Mouse (Mus musculus) frontal cortex, adult (tissue): Measurements from ENCODE around the gene Itga9.

Experiments
- ATAC-seq: cut with Nextera tagmentation; 2 replicates; pipeline ENCODE4 v1.9.2; 2017; ENCODE audit warnings: mild to moderate bottlenecking, moderate library complexity, mixed read lengths; ENCODE audit not compliant: low TSS enrichment

The Itga9 gene

DNA sequence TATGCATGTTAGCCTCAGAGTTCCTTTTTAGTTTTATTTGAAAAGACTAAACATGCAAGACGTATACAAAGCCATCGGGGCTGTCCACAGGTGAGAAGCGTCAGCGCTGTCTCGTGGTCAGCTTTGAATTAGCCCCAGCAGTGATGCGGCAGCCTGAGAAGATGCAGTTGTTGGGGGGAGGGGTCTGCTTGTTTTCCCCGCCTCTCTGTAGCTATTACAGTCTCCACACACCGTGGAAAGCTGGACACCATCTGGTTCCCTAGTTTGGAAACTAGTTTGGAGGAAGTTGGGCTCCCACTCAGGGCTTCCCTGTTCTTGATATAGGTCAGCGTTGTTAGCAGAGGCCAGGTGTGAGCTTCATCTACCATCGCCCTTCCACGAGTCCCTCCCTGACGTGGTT is 266.5 kb downstream of the Itga9 start:
- no peak for ATAC-seq

GRCm38 (mm10) chr9:118873596-118873995 is 267.1 kb downstream of the Itga9 start:
- no peak for ATAC-seq

DNA sequence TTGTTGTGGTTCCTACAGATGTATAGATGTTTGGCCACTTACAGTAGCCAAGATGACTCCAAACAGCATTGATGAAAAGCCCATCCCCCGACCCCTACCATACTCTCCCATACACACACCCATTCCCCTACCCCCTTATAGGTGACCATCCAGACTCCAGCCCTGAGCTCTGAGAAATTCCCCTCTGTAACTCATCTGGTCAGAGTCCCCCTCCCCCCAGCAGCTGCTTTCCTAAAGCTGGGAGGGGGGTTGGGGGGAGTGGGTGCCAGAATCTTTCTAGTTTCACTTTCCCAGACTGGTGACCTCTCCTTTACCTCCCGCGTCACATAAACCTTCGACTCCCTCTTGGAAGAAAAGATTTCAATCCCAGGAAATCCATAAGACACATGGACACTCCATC is 269.2 kb downstream of the Itga9 start:
- no peak for ATAC-seq

- no peak for ATAC-seq
These were observed 270.4 kb downstream of the Itga9 start for GRCm38 (mm10) chr9:118876902-118877301.

GRCm38 (mm10) chr9:118877365-118878008 is 271.0 kb downstream of the Itga9 start:
- ATAC-seq: no peak

DNA sequence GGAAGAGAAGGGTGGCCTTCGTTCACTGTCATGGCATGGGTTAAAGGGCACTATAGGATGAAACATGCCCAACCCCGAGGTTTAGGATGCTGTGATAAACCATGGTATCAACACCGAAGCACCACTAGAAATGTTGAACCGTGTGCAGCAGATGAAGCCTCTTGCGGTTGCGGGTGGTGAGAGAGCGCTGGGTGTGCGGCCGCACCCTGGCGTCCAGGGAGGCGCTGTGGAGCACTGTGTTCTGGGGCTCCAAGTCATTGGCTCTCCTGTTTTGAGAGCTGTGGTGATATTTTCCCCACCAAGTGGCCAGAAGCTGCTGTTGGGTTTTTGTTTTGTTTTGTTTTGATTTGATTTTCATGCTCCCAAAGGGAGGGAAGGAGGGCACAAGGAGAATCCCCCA is 272.1 kb downstream of the Itga9 start:
- ATAC-seq: no peak

DNA sequence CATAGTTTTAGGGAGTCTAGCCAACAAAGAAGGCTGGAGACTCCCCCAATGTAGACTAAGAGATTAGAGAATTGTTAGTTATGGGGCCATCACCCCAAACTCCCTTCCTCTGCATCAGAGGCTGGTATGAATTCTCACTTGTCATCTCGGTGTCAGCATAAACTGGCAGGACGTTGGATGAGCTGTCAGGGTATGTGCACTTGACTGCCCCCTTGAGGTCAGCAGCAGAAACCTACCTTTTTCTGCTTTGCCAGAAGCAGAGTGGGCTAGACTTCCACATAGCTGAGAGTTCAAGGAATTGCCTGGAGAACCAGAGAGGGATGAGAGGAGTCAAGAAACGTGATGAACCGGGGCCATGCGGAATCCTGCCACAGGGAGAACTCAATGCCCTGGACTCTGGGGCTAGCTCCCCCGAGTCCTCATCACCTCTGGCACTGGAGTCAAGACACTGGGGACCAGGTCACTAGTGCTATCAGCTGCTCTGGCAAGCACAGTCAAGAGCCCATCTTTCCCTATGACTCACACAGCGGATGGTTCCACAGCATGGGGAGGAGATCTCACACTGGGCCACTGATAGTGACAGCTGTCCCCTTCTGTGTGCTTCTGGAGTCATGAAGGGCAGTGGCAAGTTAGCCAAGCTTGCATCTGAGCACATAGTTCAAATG is 274.9 kb downstream of the Itga9 start:
- ATAC-seq: no peak

GRCm38 (mm10) chr9:118881946-118882284 is 275.4 kb downstream of the Itga9 start:
- no peak for ATAC-seq

GRCm38 (mm10) chr9:118883150-118883549 is 276.7 kb downstream of the Itga9 start:
- no peak for ATAC-seq

- ATAC-seq: no peak
These were observed 279.3 kb downstream of the Itga9 start for GRCm38 (mm10) chr9:118885785-118886184.

DNA sequence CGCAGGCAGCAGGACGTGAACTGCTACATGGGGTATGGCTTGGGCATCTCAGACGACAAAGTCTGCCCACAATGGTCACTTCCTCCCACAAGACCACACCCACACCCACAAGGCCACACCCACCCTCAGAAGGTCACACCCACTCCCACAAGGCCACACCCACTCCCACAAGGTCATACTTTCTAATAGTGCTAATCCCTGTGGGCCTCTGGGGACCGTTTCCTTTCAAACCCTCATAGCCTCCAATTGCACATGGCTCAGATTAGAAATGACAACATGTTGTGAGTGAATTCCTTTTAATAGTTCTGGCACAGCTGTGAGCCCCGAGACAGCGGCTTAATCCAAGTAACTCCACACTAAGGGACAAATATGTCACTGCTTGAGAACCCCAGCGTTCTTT is 280.7 kb downstream of the Itga9 start:
- no peak for ATAC-seq

- no peak for ATAC-seq
These were observed 281.2 kb downstream of the Itga9 start for GRCm38 (mm10) chr9:118887734-118888133.

DNA sequence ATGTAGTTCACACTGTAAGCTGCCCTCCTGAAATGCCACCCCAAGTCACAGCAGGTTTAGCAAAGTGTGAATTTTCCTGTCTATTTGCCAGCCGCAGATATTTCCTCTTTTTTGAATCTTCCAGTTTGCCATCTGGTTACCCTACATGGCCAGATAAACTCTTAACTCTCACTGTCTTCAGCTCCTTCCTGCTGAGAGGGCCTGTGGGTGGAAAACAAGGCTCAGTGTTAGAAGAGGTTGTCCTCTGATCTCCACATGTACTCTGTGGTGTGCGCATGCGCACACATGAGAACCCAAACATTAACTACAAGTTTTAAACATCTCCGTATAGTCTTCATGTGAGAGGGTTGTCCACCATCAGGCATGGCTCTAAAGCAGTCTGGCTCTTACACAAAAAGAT is 283.7 kb downstream of the Itga9 start:
- ATAC-seq: no peak

DNA sequence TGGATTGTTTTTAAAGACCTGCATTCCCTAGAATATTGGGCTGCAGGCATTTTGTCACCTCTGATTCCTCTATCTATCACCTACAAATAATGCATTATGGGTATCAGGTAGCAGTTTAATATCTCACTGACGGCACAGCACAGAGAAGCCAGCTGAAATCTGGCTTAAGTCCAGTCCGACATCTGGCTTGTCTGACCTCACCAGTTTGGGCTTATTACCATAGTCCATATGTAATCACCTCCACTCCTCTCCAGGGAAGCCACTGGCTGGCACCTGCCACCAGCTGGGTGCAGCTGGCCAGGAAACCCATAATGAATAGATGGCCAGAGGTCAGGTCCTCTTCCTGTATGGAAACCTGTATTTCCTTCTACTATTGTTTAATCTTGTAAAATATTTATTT is 284.2 kb downstream of the Itga9 start:
- ATAC-seq: no peak

DNA sequence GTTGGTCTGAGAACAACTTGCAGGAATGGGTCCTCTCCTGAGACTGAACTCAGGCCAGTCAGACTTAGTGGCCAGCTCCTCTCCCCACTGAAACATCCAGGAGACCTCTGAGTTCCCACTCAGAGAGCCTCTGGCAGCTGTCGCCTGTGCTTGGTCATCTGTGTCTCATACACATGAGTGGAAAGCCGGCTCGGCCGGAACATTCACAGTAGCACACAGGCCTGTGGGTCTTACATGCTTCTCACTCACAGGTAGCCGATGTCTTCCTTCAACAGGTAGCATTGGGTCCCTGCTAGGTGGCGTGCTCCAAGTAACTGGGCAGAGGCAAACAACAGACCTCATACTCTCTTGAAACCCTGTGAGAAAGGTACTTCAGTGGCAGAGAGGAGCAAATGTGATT is 284.6 kb downstream of the Itga9 start:
- no peak for ATAC-seq

GRCm38 (mm10) chr9:118891593-118891992 is 285.1 kb downstream of the Itga9 start:
- no peak for ATAC-seq

DNA sequence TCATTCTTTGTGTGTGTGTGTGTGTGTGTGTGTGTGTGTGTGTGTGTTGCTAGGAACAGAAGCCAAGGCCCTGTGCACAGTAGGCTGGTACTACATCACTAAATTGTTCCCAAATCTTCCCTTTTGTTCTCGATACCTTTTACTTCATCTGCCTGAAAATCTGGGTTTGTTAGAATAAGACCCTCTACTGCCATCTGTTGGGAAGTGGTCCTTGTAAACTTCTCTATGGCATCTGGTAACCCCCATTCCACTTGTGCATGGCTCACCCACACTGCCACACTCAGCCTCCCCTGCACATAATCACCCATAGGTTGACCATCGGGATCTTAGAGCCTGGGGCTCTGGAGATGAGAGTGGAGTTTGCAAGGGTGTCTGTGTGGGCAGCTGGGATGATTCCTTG is 288.6 kb downstream of the Itga9 start:
- no peak for ATAC-seq

GRCm38 (mm10) chr9:118900677-118901076 is 294.2 kb downstream of the Itga9 start:
- peak; percentile 57; the same call in 1 of the 2 replicates for ATAC-seq

- no peak for ATAC-seq
These were observed 295.4 kb downstream of the Itga9 start for GRCm38 (mm10) chr9:118901917-118902316.

DNA sequence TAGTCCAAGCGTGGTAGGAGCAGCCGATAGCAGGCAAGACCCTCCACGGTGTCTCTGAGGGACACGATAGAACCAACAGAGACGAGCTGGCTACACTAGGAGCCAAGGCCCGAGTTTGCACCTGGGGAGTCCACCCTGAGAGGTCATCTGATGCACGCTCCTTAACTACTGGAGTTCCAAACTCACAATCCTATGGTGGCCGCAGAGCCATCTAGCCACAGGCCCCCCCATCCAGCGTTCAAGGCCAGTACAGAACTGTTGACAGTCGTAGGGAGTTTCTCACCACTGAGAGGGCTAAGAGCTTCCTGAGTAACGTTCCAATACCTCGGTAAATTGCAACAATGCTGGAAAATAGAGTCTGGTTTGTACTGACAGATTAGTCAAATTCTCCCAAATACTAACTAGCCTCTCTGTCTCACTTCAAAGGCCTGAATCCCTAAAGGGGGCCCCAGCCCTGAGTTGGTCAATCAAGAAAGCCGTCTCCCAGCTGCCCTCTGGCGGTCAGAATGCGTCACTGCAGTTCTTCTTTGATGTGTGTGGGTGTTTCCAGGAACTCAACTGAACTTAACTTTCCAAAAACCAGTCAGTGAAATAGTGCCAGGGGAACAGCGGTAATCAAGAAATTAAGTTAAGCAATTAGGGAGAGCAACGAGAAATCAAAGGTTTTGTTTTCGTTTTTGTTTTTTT is 301.6 kb downstream of the Itga9 start:
- no peak for ATAC-seq

- no peak for ATAC-seq
These were observed 306.6 kb downstream of the Itga9 start for GRCm38 (mm10) chr9:118913048-118913447.

DNA sequence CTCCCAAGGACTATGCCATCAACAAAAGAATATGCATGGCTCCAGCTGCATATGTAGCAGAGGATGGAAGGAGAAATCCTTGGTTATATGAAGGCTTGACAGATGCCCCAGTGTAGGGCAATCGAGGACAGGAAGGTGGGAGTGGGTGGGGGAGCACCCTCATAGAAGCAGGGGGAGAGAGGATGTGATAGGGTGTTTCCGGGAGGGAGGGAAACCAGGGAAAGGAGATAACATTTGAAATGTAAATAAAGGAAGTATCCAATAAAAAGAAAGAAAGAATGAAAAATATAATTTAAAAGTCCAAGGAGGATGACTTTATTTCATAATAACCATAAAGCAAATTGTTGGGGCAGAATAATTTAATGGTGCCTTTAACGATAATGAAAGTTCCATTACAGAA is 307.1 kb downstream of the Itga9 start:
- no peak for ATAC-seq

DNA sequence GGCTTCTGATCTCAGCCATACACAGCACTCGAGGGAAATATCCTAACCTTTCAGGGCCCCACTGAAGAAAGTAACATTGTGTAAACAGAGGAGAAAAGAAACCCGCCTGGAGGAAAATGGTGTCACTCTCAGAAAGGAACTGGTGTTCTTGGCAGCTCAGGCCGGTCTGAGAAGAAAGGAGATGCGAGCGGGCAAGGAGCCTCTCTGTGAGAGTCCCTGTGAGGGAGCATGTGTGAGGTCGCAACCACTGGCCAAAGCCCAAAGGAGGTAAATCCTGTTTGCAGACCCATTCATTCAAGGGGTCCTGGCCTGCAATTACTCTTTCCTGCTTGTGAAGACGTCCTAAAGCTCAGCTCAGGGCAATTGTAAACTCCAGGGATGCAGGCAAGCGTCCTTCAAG is 308.1 kb downstream of the Itga9 start:
- ATAC-seq: no peak
